Mouse (Mus musculus) ES-Bruce4 (cell line): ENCODE measurements around the gene Map2k1.

Source experiments
- CTCF ChIP-seq: IDR thresholded peaks from one replicate; pipeline ENCODE4 v1.8.1; 2011; ENCODE audit warnings: low read depth, low read length
- EP300 ChIP-seq: IDR thresholded peaks from 2 replicates; pipeline ENCODE4 v1.6.1; 2011; ENCODE audit warnings: low read depth, low read length; ENCODE audit not compliant: insufficient read depth
- POLR2A ChIP-seq: IDR thresholded peaks from one replicate; pipeline ENCODE4 v1.8.1; 2011; ENCODE audit warnings: low read length; ENCODE audit not compliant: insufficient read depth

GRCm38 (mm10) chr9:64156641-64157040 is 96.8 kb downstream of the Map2k1 start:
- no peak for TF ChIP-seq POLR2A
- TF ChIP-seq CTCF, result no peak
- no peak for TF ChIP-seq EP300
